Mouse (Mus musculus) forebrain, embryonic 10.5 days (tissue): ENCODE results near the gene Zfp593. TPM values are rescaled to one million over a fixed set of nuclear protein-coding genes. Genes with fewer than 3 reads are reported as not detected.

Source experiments
- DNase-seq: peaks from one replicate; pipeline ENCODE4 v3.0.0-alpha.2; 2017; ENCODE audit warnings: low spot score; ENCODE audit errors: extremely low spot score
- H3K27ac ChIP-seq: fragments of 300-500 bp; sonication (generic); 2 replicates; pipeline ENCODE4 v1.5.1; 2016; ENCODE audit warnings: mild to moderate bottlenecking
- H3K27me3 ChIP-seq: fragments of 300-500 bp; sonication (generic); 2 replicates; pipeline ENCODE4 v1.6.1; 2016; ENCODE audit warnings: mild to moderate bottlenecking; ENCODE audit not compliant: poor library complexity, severe bottlenecking
- H3K36me3 ChIP-seq: fragments of 300-500 bp; sonication (generic); replicated peaks from 2 replicates; pipeline ENCODE4 v1.6.1; 2016; ENCODE audit warnings: mild to moderate bottlenecking, moderate library complexity
- H3K4me1 ChIP-seq: fragments of 300-500 bp; sonication (generic); 2 replicates; pipeline ENCODE4 v1.6.1; 2016
- H3K4me3 ChIP-seq: fragments of 300-500 bp; sonication (generic); 2 replicates; pipeline ENCODE4 v1.5.1; 2016; ENCODE audit warnings: mild to moderate bottlenecking, moderate library complexity
- H3K9me3 ChIP-seq: fragments of 300-500 bp; sonication (generic); 2 replicates; pipeline ENCODE4 v1.6.1; 2016; ENCODE audit warnings: mild to moderate bottlenecking, moderate library complexity
- WGBS: fragments of 180-500 bp; shearing (Covaris S2); methylation state at CpG from one replicate; pipeline ENCODE4 v1.1.7; 2016; 5-methylcytosine and 5-hydroxymethylcytosine counted together
- polyA plus RNA-seq: library from polyadenylated mRNA; unstranded; fragments of >200 nt; fragmentation: Nextera tagmentation; extraction: Ambion mirVana; gene quantifications from 2 replicates; pipeline ENCODE4 v1.2.1, GENCODE M21; 2016

Gene Zfp593
- polyA plus RNA-seq = 20.7 and 22.7 TPM in 2 replicates

DNA sequence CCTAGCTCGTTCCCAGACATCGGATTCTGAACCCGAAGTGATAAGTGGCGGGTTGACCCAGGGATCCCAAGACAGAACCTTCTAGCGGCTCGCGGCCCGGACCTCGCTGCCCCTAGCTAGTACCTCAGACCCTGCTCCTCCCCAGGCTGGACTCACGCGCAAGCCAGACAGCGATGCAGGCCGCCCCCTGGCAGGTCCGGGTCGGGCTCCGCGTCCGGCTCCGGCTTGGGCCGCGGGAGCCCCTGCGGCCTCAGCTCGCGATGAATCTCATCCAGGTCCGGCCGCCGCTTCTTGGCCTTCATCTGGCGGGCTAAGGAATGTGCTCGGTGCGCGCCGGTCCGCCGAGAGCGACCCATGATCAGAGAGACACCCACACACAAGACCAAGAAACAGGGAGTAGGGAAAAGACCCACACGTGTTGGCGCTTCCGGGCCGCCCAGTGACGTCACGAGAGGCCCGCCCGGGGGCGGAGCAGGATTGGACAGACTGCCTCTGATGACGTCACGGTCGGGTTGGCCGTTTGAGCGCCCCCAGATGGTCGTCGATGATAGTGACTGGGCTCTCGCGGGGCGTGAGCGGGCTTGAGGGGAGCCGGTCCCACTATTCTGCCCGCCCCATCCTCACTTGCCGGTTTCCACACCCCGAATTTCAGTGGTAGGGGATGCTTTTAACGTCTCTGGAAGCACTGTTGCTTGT lies at the start of gene Zfp593:
Zfp593 (minus strand) TSS at position 445 of the 696 bp plus-strand sequence.
- Histone ChIP-seq H3K27ac (peak within 1 kb of the TSS; percentile 87), H3K27me3 (peaks cover 43% of the 10 kb centered on the region), H3K4me3 (peak within 1 kb of the TSS; percentile 97), H3K9me3 (no peaks in the 10 kb centered on the region), H3K36me3 (peaks cover 17% of the 10 kb centered on the region), H3K4me1 (peaks cover 64% of the 10 kb centered on the region)
- under 1% methylated on average over 60 of the region's 60 CpGs for WGBS
- DNase-seq = peak; percentile 94

DNA sequence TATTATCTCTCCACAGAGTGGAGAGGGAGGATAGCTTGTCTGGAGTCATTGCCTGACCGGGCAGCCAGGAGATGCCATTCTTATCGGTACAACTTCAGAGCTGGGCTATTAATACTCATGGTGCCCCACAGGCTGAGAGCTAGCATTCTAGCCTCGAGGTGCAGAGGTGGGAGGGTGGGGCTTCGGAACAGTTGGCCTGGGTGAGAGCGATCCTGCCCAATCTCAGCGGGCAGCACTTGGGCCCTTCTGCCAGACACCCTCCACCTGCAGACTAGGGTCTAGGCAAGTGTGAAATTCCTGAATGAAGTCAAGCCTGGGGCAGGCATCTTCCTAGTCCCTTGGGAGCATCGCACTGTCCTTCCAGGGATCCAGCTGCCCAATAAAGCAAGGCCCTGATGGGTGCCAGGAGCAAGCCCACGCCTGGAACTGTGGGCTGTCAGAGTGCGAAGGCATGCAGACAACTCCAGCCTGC lies 48.3 kb upstream of the Zfp593 start:
- Histone ChIP-seq H3K4me1 (peaks cover 7% of the 10 kb centered on the region), H3K27ac (no peak overlapping the region), H3K36me3 (no peaks in the 10 kb centered on the region), H3K4me3 (no peak overlapping the region), H3K9me3 (0 out of 2 replicates have a peak, but pooled peaks cover 4% of the 10 kb centered on the region), H3K27me3 (peaks cover 12% of the 10 kb centered on the region; the same call in 1 of the 2 replicates)
- DNase-seq = no peak
- WGBS = 74% methylated on average over 9 of the region's 9 CpGs

DNA sequence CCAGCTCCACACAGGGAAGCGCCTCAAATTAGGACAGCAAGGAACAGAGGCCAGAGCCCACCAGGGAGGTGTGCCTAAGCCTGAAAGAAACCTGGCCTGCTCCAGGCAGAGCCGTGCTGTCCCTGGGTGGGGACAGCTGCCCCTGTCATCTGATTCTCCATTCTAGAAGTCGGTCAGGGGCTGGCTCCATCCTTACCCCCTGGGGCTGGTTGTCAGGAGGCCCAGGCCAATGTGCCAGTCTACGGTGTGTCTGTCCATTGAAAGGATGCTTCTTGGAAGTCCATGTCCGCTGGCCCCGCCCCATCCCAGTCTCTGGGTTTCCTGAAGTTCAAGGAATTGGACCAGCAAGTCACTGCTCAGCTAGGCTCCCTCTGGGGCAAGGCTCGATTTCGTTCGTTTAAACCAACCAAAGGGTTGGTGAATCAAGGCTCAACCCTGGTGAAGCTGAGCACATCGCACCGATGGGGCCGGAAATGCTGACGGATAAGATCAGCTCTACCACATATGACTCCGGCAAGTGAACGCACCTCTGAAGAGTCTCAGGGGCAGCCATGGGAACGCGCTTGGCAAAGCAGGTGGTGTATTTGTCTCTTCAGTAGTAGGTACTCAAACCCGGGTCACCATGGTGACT lies 47.8 kb upstream of the Zfp593 start:
- H3K4me1 ChIP-seq = peaks cover 13% of the 10 kb centered on the region
- WGBS = 74% methylated on average over 18 of the region's 18 CpGs
- no peaks in the 10 kb centered on the region for H3K36me3 ChIP-seq
- no peak overlapping the region for H3K27ac ChIP-seq
- 0 out of 2 replicates have a peak, but pooled peaks cover 4% of the 10 kb centered on the region for H3K9me3 ChIP-seq
- peaks cover 12% of the 10 kb centered on the region; the same call in 1 of the 2 replicates for H3K27me3 ChIP-seq
- DNase-seq = no peak
- no peak overlapping the region for H3K4me3 ChIP-seq

DNA sequence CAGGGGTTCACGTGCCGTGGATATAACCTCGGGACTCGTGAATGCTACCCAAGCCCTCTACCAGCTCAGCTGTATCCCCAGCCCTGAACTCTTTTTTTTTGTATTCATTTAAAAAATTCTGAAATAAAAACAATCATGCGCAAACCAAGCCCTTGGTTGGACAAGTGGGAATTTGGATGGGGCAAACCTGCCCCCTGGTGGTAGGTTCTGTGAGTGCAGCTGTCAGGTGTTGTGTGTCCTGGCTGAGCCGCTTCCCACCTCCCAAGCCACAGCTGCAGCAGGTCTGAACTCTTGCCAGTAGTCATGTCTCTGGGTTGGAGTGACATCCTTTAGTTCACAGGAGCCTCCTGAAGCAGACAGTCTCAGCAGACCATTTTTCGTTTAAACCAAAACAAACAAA lies 46.7 kb upstream of the Zfp593 start:
- 24% methylated on average over 7 of the region's 7 CpGs for WGBS
- H3K4me3 ChIP-seq = no peak overlapping the region
- H3K4me1 ChIP-seq = peaks cover 19% of the 10 kb centered on the region

DNA sequence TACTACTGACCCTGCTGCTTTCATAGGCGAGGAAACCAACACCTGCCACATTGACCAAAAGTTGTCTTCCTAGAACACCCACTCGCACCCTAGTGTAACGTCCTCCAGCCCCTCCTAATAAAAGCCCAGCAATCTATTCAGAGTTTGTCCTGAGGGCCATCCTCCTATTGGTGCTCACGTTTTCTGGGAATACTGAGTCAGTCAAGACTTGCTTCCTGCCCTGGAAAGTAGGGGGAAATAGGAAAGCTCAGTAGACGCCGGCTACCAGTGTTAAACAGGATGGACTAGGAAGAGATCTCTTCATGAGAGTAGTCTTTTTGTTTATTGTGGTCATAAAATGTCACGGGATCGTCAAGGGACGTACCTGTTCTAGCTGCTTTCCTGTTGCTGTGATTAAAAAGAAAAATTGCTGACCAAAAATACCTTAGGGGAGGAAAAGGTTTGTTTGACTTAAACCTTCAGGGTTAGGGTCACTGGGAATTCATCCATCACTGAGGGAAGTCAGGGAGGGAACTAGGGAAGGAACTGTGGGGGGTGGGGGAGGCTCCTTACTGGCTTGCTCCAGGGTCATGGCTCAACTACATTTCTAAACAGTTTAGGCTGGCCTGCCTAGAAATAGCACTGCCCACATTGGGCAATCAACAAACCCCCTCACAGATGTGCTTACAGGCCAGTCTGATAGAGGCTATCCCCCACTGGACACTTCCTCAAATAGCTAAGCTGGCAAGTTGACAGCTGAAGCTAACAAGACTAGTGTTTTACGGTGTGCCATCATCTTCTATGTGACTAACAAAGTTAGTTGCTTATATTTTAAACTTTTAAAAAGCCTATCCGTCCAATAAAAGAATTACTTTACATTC lies 43.2 kb upstream of the Zfp593 start:
- no peak for DNase-seq
- peak overlapping the region; percentile 91 for H3K4me3 ChIP-seq
- no peaks in the 10 kb centered on the region for H3K9me3 ChIP-seq
- H3K4me1 ChIP-seq = peaks cover 31% of the 10 kb centered on the region
- H3K27me3 ChIP-seq = 0 out of 2 replicates have a peak, but pooled peaks cover 7% of the 10 kb centered on the region
- 50% methylated on average over 11 of the region's 11 CpGs for whole genome bisulfite sequencing
- H3K27ac ChIP-seq = peak overlapping the region; percentile 100
- H3K36me3 ChIP-seq = peaks cover 17% of the 10 kb centered on the region

More for the DNA sequence above, 46.7 kb upstream of the Zfp593 start:
- Histone ChIP-seq H3K27me3 (peaks cover 12% of the 10 kb centered on the region; the same call in 1 of the 2 replicates), H3K9me3 (0 out of 2 replicates have a peak, but pooled peaks cover 4% of the 10 kb centered on the region), H3K36me3 (no peaks in the 10 kb centered on the region), H3K27ac (no peak overlapping the region)
- DNase-seq = peak; percentile 87

DNA sequence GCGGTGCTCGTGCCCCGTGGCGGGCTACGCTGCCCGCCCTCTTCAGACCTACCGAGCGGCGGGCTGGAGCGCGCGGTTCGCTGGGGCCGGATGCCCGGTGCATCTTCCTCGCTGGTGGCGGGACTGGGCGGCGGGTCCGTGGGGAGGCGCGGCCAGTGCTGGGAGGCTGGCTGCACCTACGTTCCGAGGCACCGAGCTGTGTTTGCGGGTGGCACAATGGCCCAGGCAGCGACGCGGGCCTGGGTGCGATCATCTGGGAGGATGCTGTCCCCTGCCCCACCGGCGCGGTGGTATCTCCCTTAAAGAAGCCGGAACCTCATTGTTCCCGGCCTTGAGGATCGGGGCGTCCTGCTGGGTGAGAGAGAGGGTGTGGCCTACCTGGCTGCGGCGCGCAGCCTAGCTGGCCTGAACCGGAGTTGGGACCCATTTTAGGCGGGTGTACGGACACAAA lies 42.2 kb upstream of the Zfp593 start, which contains the start of gene Pdik1l:
Pdik1l (minus strand) TSS at position 321 of the 451 bp plus-strand sequence.
- Histone ChIP-seq H3K4me1 (peaks cover 29% of the 10 kb centered on the region), H3K27me3 (0 out of 2 replicates have a peak, but pooled peaks cover under 1% of the 10 kb centered on the region), H3K9me3 (no peaks in the 10 kb centered on the region), H3K27ac (peak within 1 kb of the TSS; percentile 100), H3K4me3 (peak within 1 kb of the TSS; percentile 91), H3K36me3 (peaks cover 27% of the 10 kb centered on the region)
- peak; percentile 83 for DNase-seq
- under 1% methylated on average over 43 of the region's 43 CpGs for WGBS

DNA sequence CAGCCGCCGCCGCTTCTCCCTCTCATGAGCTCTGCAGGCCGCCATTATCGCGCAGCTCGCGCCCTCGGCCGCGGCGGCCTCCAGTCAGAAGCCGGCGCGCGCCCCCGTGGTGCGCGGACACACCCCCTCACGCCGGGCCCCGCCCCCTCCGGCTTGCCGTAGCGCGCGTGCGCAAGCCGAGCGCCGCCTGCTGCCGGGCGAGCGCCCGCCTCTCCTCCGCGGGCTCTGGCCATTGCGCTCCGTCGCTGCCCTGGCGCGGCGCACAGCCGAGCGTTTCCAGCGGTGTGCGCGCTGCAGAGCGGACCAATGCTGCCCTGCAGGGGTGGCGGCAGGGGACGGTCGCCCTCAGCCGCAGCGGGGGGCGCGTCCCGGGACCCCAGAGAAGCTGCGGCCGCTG lies 41.8 kb upstream of the Zfp593 start:
- peak; percentile 93 for DNase-seq
- Histone ChIP-seq H3K4me3 (peak overlapping the region; percentile 91), H3K9me3 (no peaks in the 10 kb centered on the region), H3K27me3 (no peaks in the 10 kb centered on the region), H3K36me3 (peaks cover 31% of the 10 kb centered on the region), H3K27ac (peak overlapping the region; percentile 100), H3K4me1 (peaks cover 29% of the 10 kb centered on the region)
- WGBS = 0% methylated on average over 58 of the region's 59 CpGs

DNA sequence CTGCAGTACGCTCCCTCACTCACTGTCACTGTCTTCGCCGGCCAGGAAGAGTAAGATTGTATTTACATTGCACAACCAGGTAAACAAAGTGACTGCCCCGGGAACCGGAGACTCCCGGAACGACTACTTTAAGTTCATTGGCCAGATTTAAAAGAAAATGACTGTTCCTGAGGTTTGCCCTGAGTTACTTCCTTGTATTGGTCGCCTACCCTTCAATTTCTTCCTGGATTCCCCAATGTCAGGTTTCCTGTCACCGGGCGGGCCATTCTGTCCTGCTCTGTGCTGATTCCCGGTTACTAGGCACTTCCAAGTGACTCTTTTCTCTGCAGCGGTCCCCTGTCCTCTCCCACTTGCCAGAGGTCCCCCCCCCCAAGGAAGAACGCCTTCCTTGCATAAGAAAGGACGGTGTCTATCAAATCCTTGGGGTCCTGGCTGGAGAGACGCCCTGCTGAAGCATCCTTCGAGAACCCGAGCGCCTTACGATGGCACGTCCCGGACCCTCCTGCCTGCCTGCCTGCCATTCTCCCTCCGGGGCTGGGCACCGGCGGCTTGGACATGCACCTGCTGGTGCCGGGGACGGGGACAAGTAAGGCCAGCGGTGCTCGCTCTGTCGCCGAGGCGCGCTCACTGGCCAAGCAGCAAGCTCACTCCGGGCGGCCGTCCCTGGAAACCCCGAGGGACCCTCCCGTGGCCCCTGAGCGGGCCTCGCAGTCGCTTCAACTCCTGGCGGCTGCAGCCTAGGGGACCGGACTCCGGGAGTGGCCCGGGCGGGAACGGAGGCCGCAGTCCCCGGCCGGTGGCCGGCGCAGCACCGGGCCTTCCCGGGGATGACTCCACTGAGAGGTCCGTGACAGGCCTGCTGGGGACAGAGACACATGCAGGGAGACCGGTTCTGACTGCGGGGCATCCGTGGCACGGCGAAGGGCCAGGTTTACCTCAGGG lies 41.1 kb upstream of the Zfp593 start:
- H3K4me1 ChIP-seq = peaks cover 29% of the 10 kb centered on the region
- H3K9me3 ChIP-seq = no peaks in the 10 kb centered on the region
- H3K4me3 ChIP-seq = peak overlapping the region; percentile 91
- no peak for DNase-seq
- 6% methylated on average over 58 of the region's 59 CpGs for WGBS
- H3K27me3 ChIP-seq = no peaks in the 10 kb centered on the region
- peak overlapping the region; percentile 100 for H3K27ac ChIP-seq
- H3K36me3 ChIP-seq = peaks cover 38% of the 10 kb centered on the region

DNA sequence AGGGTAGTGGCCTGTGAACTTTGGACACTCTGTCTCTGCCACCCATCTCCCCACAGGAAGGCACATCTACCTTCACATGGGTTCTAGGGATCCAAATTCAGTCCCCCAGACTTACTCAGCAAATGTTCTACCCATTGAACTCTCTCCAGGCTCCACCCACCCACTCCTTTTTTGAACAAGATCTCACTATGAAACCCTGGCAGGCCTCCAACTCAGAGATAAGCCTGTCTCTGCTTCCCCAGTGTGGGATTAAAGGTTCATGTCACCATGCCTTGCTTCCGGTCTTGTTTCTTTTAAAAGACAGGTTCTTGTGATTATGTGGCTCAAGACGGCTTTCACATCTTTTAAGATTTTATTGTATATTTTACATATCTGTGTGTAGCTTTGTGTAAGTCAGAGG lies 39.5 kb upstream of the Zfp593 start:
- WGBS = 87% methylated on average over 2 of the region's 2 CpGs
- H3K4me1 ChIP-seq = peaks cover 29% of the 10 kb centered on the region
- H3K36me3 ChIP-seq = peaks cover 54% of the 10 kb centered on the region

DNA sequence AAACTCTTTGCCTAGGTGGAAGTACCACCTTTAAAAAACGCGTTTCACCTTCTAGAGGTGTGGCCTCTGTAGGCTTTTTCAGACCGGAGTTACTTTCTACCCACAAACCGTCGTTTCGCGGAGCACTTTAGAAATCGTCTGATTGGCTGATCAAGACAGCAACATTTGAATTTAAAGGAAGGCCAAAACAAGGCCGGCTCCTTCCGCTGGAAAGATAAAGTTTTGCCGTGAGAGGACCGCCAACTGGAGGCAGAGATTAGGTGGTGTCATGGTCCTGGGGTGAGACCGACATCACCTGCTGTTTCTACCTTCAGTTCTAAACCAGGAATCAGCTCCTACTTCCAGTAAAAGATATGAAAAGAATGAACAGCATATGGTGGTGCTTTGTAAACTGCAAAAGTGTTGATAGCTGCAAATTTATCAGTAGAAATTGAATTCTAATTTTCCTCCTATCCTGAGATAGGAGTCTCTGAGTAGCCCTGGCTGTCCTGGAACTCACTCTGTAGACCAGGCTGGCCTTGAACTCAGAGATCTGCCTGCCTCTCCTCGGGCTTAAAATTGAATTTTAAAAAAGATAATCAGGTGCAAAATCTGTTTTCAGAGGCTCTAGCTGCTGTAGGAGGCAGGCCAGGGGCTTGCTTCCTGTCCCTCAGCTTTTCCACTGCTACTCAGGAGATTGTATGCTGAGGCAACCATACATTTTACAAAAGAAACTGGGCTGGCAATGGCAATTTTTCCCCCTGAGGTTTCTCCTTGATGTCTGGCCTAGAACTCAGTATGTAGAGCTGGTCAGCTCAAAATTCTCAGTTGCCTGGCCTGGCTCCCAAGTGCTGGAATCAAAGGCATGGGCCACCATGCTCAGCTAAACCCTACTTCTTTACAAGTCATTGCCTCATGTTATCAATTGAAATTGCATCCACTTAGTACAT lies 28.3 kb upstream of the Zfp593 start:
- WGBS = 6% methylated on average over 14 of the region's 14 CpGs
- Histone ChIP-seq H3K27ac (peak overlapping the region; percentile 35; the same call in 1 of the 2 replicates), H3K36me3 (peaks cover 36% of the 10 kb centered on the region), H3K27me3 (0 out of 2 replicates have a peak, but pooled peaks cover 3% of the 10 kb centered on the region), H3K4me3 (peak overlapping the region; percentile 36), H3K9me3 (no peaks in the 10 kb centered on the region), H3K4me1 (peaks cover 16% of the 10 kb centered on the region)
- DNase-seq = no peak

More for the DNA sequence above, 39.5 kb upstream of the Zfp593 start:
- Histone ChIP-seq H3K27me3 (no peaks in the 10 kb centered on the region), H3K27ac (no peak overlapping the region), H3K4me3 (no peak overlapping the region), H3K9me3 (no peaks in the 10 kb centered on the region)
- no peak for DNase-seq
